In genomic region chr17:29979841-29980240, GRCm38 (mm10) we compare ENCODE assay signal across 14 mouse cellular contexts. TPM values are rescaled to one million over a fixed set of nuclear protein-coding genes. Genes with fewer than 3 reads are reported as not detected.
DNase-seq lines count a peak whose midpoint lies in the region; ATAC-seq and TF ChIP-seq lines count a peak whose summit lies in the region.
"Had no signal": no experiment of that assay in that cellular context is flagged by ENCODE, and none has a peak within 500 bp of the region (broad histone marks: within the 10 kb centered on the region; RNA-seq: fewer than 3 reads in every experiment).

No protein-coding gene starts in this region.

- 44% methylated on average over 7 of the region's 7 CpGs for WGBS in embryonic facial prominence, embryonic 13.5 days
- WGBS in embryonic facial prominence, embryonic 10.5 days = 83% methylated on average over 7 of the region's 7 CpGs

- DNase-seq in embryonic facial prominence, embryonic 10.5 days (ENCODE audit: low spot score) = no peak
- DNase-seq in ZHBTc4 (ENCODE audit: low read depth, low spot score) = peak; percentile 34
- peak; percentile 63 for DNase-seq in thymus, postnatal 14 days
- no peak for DNase-seq in left cerebral cortex, postnatal 14 days (ENCODE audit: low spot score in 2 of 2)
- DNase-seq in heart, adult 11 months = no peak
- DNase-seq in gastrocnemius, adult 2 months = no peak
- DNase-seq: B cell, adult 2 months; cerebellum, adult 9-10 months; lung, adult 2 months; right cerebral cortex, postnatal 4 days had no signal

- no peak for TF ChIP-seq CTCF in gastrocnemius, adult 2 months (IDR thresholded peaks at IDR 0.05)

- H3K27ac ChIP-seq in embryonic facial prominence, embryonic 13.5 days = 0 out of 2 replicates have a peak overlapping the region, but pooled peaks have one; percentile 11
- H3K27ac ChIP-seq in embryonic facial prominence, embryonic 10.5 days (replicated peaks) = no peak overlapping the region
- no peak overlapping the region for H3K27ac ChIP-seq in gastrocnemius, adult 2 months
- H3K27ac ChIP-seq: midbrain, embryonic 12.5 days had no signal

- ATAC-seq in embryonic facial prominence, embryonic 13.5 days (ENCODE audit: insufficient number of reproducible peaks, insufficient read depth, low FRiP score, low TSS enrichment, low read depth) = 0 out of 2 replicates have a peak, but pooled peaks have one; percentile 11
- ATAC-seq in megakaryocyte progenitor cell, adult 5-6 weeks (replicated peaks; ENCODE audit: poor library complexity) = peak; percentile 70
- ATAC-seq: activated CD4-positive, CD25-positive, alpha-beta regulatory T cell, adult 4 months had no signal

- no peaks in the 10 kb centered on the region for H3K36me3 ChIP-seq in embryonic facial prominence, embryonic 13.5 days
- no peaks in the 10 kb centered on the region for H3K36me3 ChIP-seq in embryonic facial prominence, embryonic 10.5 days (replicated peaks)
- H3K36me3 ChIP-seq: midbrain, embryonic 12.5 days had no signal

- H3K9me3 ChIP-seq in embryonic facial prominence, embryonic 13.5 days = no peaks in the 10 kb centered on the region
- H3K9me3 ChIP-seq in embryonic facial prominence, embryonic 10.5 days = no peaks in the 10 kb centered on the region

- H3K27me3 ChIP-seq in embryonic facial prominence, embryonic 13.5 days = no peaks in the 10 kb centered on the region; the same call in 1 of the 2 replicates
- no peaks in the 10 kb centered on the region for H3K27me3 ChIP-seq in embryonic facial prominence, embryonic 10.5 days (replicated peaks; ENCODE audit: low read depth, poor library complexity, severe bottlenecking)

- no peak overlapping the region for H3K4me3 ChIP-seq in embryonic facial prominence, embryonic 13.5 days
- no peak overlapping the region for H3K4me3 ChIP-seq in embryonic facial prominence, embryonic 10.5 days
- no peak overlapping the region for H3K4me3 ChIP-seq in gastrocnemius, adult 2 months
- H3K4me3 ChIP-seq: midbrain, embryonic 12.5 days had no signal

- H3K4me1 ChIP-seq in embryonic facial prominence, embryonic 13.5 days = peaks cover 21% of the 10 kb centered on the region
- peaks cover 12% of the 10 kb centered on the region for H3K4me1 ChIP-seq in embryonic facial prominence, embryonic 10.5 days

- H3K4me2 ChIP-seq in embryonic facial prominence, embryonic 13.5 days = no peak overlapping the region
- H3K4me2 ChIP-seq: midbrain, embryonic 12.5 days had no signal

- H3K9ac ChIP-seq in embryonic facial prominence, embryonic 13.5 days = no peak overlapping the region
- H3K9ac ChIP-seq: midbrain, embryonic 12.5 days had no signal

- intact Hi-C loops in left cerebral cortex, postnatal 14 days (cut with DNase I) = loop anchor here (5.0 to 10.0 kb wide), 3 partner anchors 127 to 475 kb away; no protein-coding TSS in a partner anchor
- intact Hi-C loops in gastrocnemius, adult 2 months (cut with DNase I) = loop anchor here (10.0 kb wide), 1 partner anchor 215 kb away; no protein-coding TSS in a partner anchor

RNA-seq across cellular contexts. Expression of gene Mdga1, which starts 10.0 kb away (rescaled TPM):
- 3.0 and 3.5 TPM in 2 replicates for polyA plus RNA-seq in embryonic facial prominence, embryonic 13.5 days (2015; fragmentation: Nextera tagmentation; extraction: Ambion mirVana)
- polyA plus RNA-seq in embryonic facial prominence, embryonic 10.5 days (2016; fragmentation: Nextera tagmentation; extraction: Ambion mirVana) = 1.2 and 1.7 TPM in 2 replicates
- total RNA-seq in megakaryocyte progenitor cell, adult 5-6 weeks (2015) = 4.9 and 8.3 TPM in 2 replicates
- 2.3 and 3.7 TPM in 2 replicates for total RNA-seq in megakaryocyte progenitor cell, adult 5-6 weeks (2017)
- total RNA-seq in left cerebral cortex, postnatal 14 days (2021) = 10 to 100 TPM; 39.4 to 42.1 TPM
- 10 to 100 TPM; 29.5 to 41.3 TPM for total RNA-seq in gastrocnemius, adult 2 months (2021)
- polyA plus RNA-seq: activated CD4-positive, CD25-positive, alpha-beta regulatory T cell, adult 4 months had no signal

RNA-seq across cellular contexts. Expression of gene Zfand3, which starts 24.7 kb away (rescaled TPM):
- 46.2 and 55.2 TPM in 2 replicates for polyA plus RNA-seq in embryonic facial prominence, embryonic 13.5 days (2015; fragmentation: Nextera tagmentation; extraction: Ambion mirVana)
- 59.1 and 62.5 TPM in 2 replicates for polyA plus RNA-seq in embryonic facial prominence, embryonic 10.5 days (2016; fragmentation: Nextera tagmentation; extraction: Ambion mirVana)
- 16.2 and 18.1 TPM in 2 replicates for total RNA-seq in megakaryocyte progenitor cell, adult 5-6 weeks (2015)
- total RNA-seq in megakaryocyte progenitor cell, adult 5-6 weeks (2017) = 9.1 and 11.4 TPM in 2 replicates
- 100 to 1,000 TPM; 106 to 114 TPM for total RNA-seq in left cerebral cortex, postnatal 14 days (2021)
- 100 to 1,000 TPM; 193 to 204 TPM for total RNA-seq in gastrocnemius, adult 2 months (2021)

Comparison
In these comparisons a context has a peak if more than half of its experiments do, and no peak if none do; other contexts are left out.
1. DNase-seq: peak in ZHBTc4 (single experiment) and thymus, postnatal 14 days (single experiment); none in embryonic facial prominence, embryonic 10.5 days (single experiment), left cerebral cortex, postnatal 14 days (0 of 2), heart, adult 11 months (single experiment) and gastrocnemius, adult 2 months (single experiment).
2. RNA of gene Zfand3, which starts 24.7 kb away (total RNA-seq): 193 to 204 TPM in gastrocnemius, adult 2 months and 106 to 114 TPM in left cerebral cortex, postnatal 14 days; 9.1 to 18.1 TPM in megakaryocyte progenitor cell, adult 5-6 weeks; every median in the first group is over 4 times any median in the second.